Mouse (Mus musculus): ENCODE data around the gene Iffo2. TPM values are rescaled to one million over a fixed set of nuclear protein-coding genes. Genes with fewer than 3 reads are reported as not detected.

The Iffo2 gene
- polyA plus RNA-seq, 1 experiment from 2014 or later, result 3.4 TPM

- Histone ChIP-seq H3K27me3 (replicated peaks; ENCODE audit: control insufficient read depth, insufficient read depth, low read length) (peaks cover 6% of the 10 kb centered on the region; the same call in 1 of the 2 replicates), H3K4me3 (ENCODE audit: low read depth, low read length) (no peak overlapping the region), H3K36me3 (ENCODE audit: control insufficient read depth, insufficient read depth) (peaks cover 10% of the 10 kb centered on the region), H3K27ac (ENCODE audit: low read depth, low read length) (peak overlapping the region; percentile 63), H3K4me2 (replicated peaks; ENCODE audit: low read depth) (no peak overlapping the region), H3K4me1 (replicated peaks; ENCODE audit: control insufficient read depth, insufficient read depth, low read length) (peaks cover 14% of the 10 kb centered on the region), H3K9ac (ENCODE audit: low read depth, low read length) (no peak overlapping the region), H3K9me3 (ENCODE audit: control insufficient read depth) (no peaks in the 10 kb centered on the region)
- whole genome bisulfite sequencing, result 61% methylated on average over 7 of the region's 7 CpGs
- ATAC-seq, result no peak
- TF ChIP-seq CTCF (IDR thresholded peaks at IDR 0.05; ENCODE audit: low read depth), result no peak
These were observed 71.4 kb downstream of the Iffo2 start for GRCm38 (mm10) chr4:139601519-139602356.

GRCm38 (mm10) chr4:139602357-139603244, 72.3 kb downstream of the Iffo2 start, which contains the start of gene Gm21969:
Gene Gm21969, plus strand, starts transcription at chr4:139603186.
- 0 out of 2 replicates have a peak within 1 kb of the TSS, but pooled peaks have one; percentile 9 for H3K4me2 ChIP-seq (replicated peaks; ENCODE audit: low read depth)
- WGBS, result 54% methylated on average over 14 of the region's 14 CpGs
- peak; percentile 95 for TF ChIP-seq CTCF (IDR thresholded peaks at IDR 0.05; ENCODE audit: low read depth)
- no peaks in the 10 kb centered on the region for H3K9me3 ChIP-seq (ENCODE audit: control insufficient read depth)
- peaks cover 14% of the 10 kb centered on the region for H3K4me1 ChIP-seq (replicated peaks; ENCODE audit: control insufficient read depth, insufficient read depth, low read length)
- peak within 1 kb of the TSS; percentile 63 for H3K27ac ChIP-seq (ENCODE audit: low read depth, low read length)
- 0 out of 2 replicates have a peak, but pooled peaks cover 6% of the 10 kb centered on the region for H3K27me3 ChIP-seq (replicated peaks; ENCODE audit: control insufficient read depth, insufficient read depth, low read length)
- H3K36me3 ChIP-seq (ENCODE audit: control insufficient read depth, insufficient read depth), result peaks cover 10% of the 10 kb centered on the region
- no peak within 1 kb of the TSS for H3K9ac ChIP-seq (ENCODE audit: low read depth, low read length)
- H3K4me3 ChIP-seq (ENCODE audit: low read depth, low read length), result no peak within 1 kb of the TSS
- no peak for ATAC-seq

- ATAC-seq, result no peak
- Histone ChIP-seq H3K27me3 (replicated peaks; ENCODE audit: control insufficient read depth, insufficient read depth, low read length) (0 out of 2 replicates have a peak, but pooled peaks cover 2% of the 10 kb centered on the region), H3K9ac (ENCODE audit: low read depth, low read length) (no peak overlapping the region), H3K4me1 (replicated peaks; ENCODE audit: control insufficient read depth, insufficient read depth, low read length) (peaks cover 7% of the 10 kb centered on the region; the same call in 1 of the 2 replicates), H3K4me2 (replicated peaks; ENCODE audit: low read depth) (no peak overlapping the region), H3K27ac (ENCODE audit: low read depth, low read length) (no peak overlapping the region), H3K4me3 (ENCODE audit: low read depth, low read length) (no peak overlapping the region), H3K36me3 (ENCODE audit: control insufficient read depth, insufficient read depth) (peaks cover 16% of the 10 kb centered on the region), H3K9me3 (ENCODE audit: control insufficient read depth) (no peaks in the 10 kb centered on the region)
- 87% methylated on average over 11 of the region's 11 CpGs for WGBS
- TF ChIP-seq CTCF (IDR thresholded peaks at IDR 0.05; ENCODE audit: low read depth), result no peak
These were observed 74.9 kb downstream of the Iffo2 start for GRCm38 (mm10) chr4:139605216-139605615.

DNA sequence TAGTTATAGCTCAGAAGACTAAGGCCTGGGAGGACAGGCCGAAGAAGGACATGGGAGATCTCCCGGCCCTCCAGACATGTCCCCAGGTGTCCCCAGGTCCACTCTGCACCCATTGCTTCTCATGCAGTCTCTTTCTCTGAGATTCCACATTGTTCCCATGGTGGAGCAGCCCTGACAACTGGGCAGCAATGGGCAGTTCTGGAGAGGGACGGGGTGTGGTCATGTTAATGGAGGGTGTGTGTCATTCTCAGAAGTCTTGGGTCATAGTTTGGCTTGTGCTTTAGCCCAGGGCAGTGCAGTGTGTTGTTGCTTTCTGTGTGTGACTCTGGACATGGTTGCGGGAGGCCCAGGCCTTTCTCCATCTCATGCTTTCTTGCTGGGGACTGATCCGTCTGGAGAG, 76.4 kb downstream of the Iffo2 start:
- H3K9me3 ChIP-seq (ENCODE audit: control insufficient read depth), result no peaks in the 10 kb centered on the region
- 94% methylated on average over 5 of the region's 5 CpGs for WGBS
- H3K27ac ChIP-seq (ENCODE audit: low read depth, low read length), result no peak overlapping the region
- H3K27me3 ChIP-seq (replicated peaks; ENCODE audit: control insufficient read depth, insufficient read depth, low read length), result no peaks in the 10 kb centered on the region
- no peak overlapping the region for H3K4me3 ChIP-seq (ENCODE audit: low read depth, low read length)
- H3K4me1 ChIP-seq (replicated peaks; ENCODE audit: control insufficient read depth, insufficient read depth, low read length), result 0 out of 2 replicates have a peak, but pooled peaks cover 3% of the 10 kb centered on the region
- ATAC-seq, result no peak
- peaks cover 16% of the 10 kb centered on the region for H3K36me3 ChIP-seq (ENCODE audit: control insufficient read depth, insufficient read depth)
- no peak overlapping the region for H3K4me2 ChIP-seq (replicated peaks; ENCODE audit: low read depth)
- no peak overlapping the region for H3K9ac ChIP-seq (ENCODE audit: low read depth, low read length)
- TF ChIP-seq CTCF (IDR thresholded peaks at IDR 0.05; ENCODE audit: low read depth), result no peak

DNA sequence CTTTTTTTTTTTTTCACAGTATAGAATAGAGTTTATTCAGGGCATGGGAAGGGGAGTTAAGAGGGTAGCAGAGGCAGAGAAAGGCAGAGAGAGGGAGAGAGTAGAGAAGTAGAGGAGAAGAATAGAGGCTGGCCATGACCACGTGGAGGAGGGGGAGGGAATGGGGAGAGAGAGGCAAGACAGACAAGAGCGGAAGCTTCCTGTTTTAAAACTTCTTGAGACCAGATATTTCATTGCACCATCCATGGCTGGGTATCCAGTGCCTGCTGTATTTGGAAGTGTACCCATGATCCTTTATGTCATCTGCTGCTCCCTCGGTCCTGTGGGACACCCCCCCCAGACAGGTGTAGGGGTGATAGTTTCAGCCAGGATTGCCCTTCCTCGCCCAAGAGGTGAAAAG, 78.6 kb downstream of the Iffo2 start:
- H3K4me2 ChIP-seq (replicated peaks; ENCODE audit: low read depth), result no peak overlapping the region
- H3K4me3 ChIP-seq (ENCODE audit: low read depth, low read length), result no peak overlapping the region
- no peaks in the 10 kb centered on the region for H3K27me3 ChIP-seq (replicated peaks; ENCODE audit: control insufficient read depth, insufficient read depth, low read length)
- no peak for TF ChIP-seq CTCF (IDR thresholded peaks at IDR 0.05; ENCODE audit: low read depth)
- no peak for ATAC-seq
- no peaks in the 10 kb centered on the region for H3K4me1 ChIP-seq (replicated peaks; ENCODE audit: control insufficient read depth, insufficient read depth, low read length)
- no peaks in the 10 kb centered on the region for H3K9me3 ChIP-seq (ENCODE audit: control insufficient read depth)
- 65% methylated on average over 4 of the region's 4 CpGs for WGBS
- peaks cover 30% of the 10 kb centered on the region for H3K36me3 ChIP-seq (ENCODE audit: control insufficient read depth, insufficient read depth)
- no peak overlapping the region for H3K9ac ChIP-seq (ENCODE audit: low read depth, low read length)
- no peak overlapping the region for H3K27ac ChIP-seq (ENCODE audit: low read depth, low read length)

- no peak for ATAC-seq
- Histone ChIP-seq H3K27ac (ENCODE audit: low read depth, low read length) (no peak overlapping the region), H3K4me3 (ENCODE audit: low read depth, low read length) (no peak overlapping the region), H3K36me3 (ENCODE audit: control insufficient read depth, insufficient read depth) (peaks cover 34% of the 10 kb centered on the region), H3K4me2 (replicated peaks; ENCODE audit: low read depth) (no peak overlapping the region), H3K4me1 (replicated peaks; ENCODE audit: control insufficient read depth, insufficient read depth, low read length) (no peaks in the 10 kb centered on the region; the same call in 1 of the 2 replicates), H3K9ac (ENCODE audit: low read depth, low read length) (no peak overlapping the region), H3K9me3 (ENCODE audit: control insufficient read depth) (no peaks in the 10 kb centered on the region), H3K27me3 (replicated peaks; ENCODE audit: control insufficient read depth, insufficient read depth, low read length) (no peaks in the 10 kb centered on the region)
- 78% methylated on average over 6 of the region's 6 CpGs for WGBS
- TF ChIP-seq CTCF (IDR thresholded peaks at IDR 0.05; ENCODE audit: low read depth), result no peak
These were observed 80.6 kb downstream of the Iffo2 start for GRCm38 (mm10) chr4:139610954-139611353.
